Mouse (Mus musculus) ovary, postnatal 36 days (tissue): ENCODE measurements around the gene BC005537.
A peak's percentile ranks its signal among the peaks of the same experiment; 100 is the strongest.
"Not testable (repeated sequence)": the region's sequence is repeated elsewhere in the genome, so short reads cannot be mapped to it uniquely, and the experiment has no call there.

Experiments
- DNase-seq: peaks from one replicate; pipeline ENCODE4 v3.0.0; 2022; ENCODE audit warnings: low spot score, mixed read lengths

BC005537 gene

GRCm38 (mm10) chr13:24801308-24801921, at the start of gene BC005537:
BC005537 (plus strand) TSS chr13:24801657.
- peak; percentile 59 for DNase-seq

- no peak for DNase-seq
These were observed 44.7 kb upstream of the BC005537 start for GRCm38 (mm10) chr13:24756756-24757155.

GRCm38 (mm10) chr13:24757820-24758564, 43.5 kb upstream of the BC005537 start:
- DNase-seq: no peak

- DNase-seq: no peak
These were observed 42.0 kb upstream of the BC005537 start for GRCm38 (mm10) chr13:24759451-24759850.

GRCm38 (mm10) chr13:24760351-24760870, 41.0 kb upstream of the BC005537 start:
- no peak for DNase-seq

- DNase-seq: no peak
These were observed 40.4 kb upstream of the BC005537 start for GRCm38 (mm10) chr13:24761083-24761402.

GRCm38 (mm10) chr13:24761403-24762227, 39.8 kb upstream of the BC005537 start, which contains the start of gene Gmnn:
Gmnn (minus strand) TSS chr13:24761923.
- DNase-seq: peak; percentile 88

GRCm38 (mm10) chr13:24762254-24762653, 39.2 kb upstream of the BC005537 start:
- no peak for DNase-seq

GRCm38 (mm10) chr13:24767809-24768208, 33.6 kb upstream of the BC005537 start:
- DNase-seq: not testable (repeated sequence)

GRCm38 (mm10) chr13:24771482-24771881, 30.0 kb upstream of the BC005537 start:
- DNase-seq: not testable (repeated sequence)

- DNase-seq: no peak
These were observed 25.2 kb upstream of the BC005537 start for GRCm38 (mm10) chr13:24776146-24776844.

GRCm38 (mm10) chr13:24778026-24778425, 23.4 kb upstream of the BC005537 start:
- no peak for DNase-seq

- no peak for DNase-seq
These were observed 22.6 kb upstream of the BC005537 start for GRCm38 (mm10) chr13:24778706-24779380.

- DNase-seq: no peak
These were observed 19.5 kb upstream of the BC005537 start for GRCm38 (mm10) chr13:24781916-24782315.

- DNase-seq: no peak
These were observed 15.4 kb upstream of the BC005537 start for GRCm38 (mm10) chr13:24786014-24786490.

- DNase-seq: no peak
These were observed 14.0 kb upstream of the BC005537 start for GRCm38 (mm10) chr13:24787477-24787876.

GRCm38 (mm10) chr13:24791349-24791748, 10.1 kb upstream of the BC005537 start:
- no peak for DNase-seq

- DNase-seq: no peak
These were observed 8.9 kb upstream of the BC005537 start for GRCm38 (mm10) chr13:24792411-24793045.

GRCm38 (mm10) chr13:24798686-24799085, 2.8 kb upstream of the BC005537 start:
- DNase-seq: no peak

- no peak for DNase-seq
These were observed 2.1 kb upstream of the BC005537 start for GRCm38 (mm10) chr13:24799378-24799777.
